Mouse (Mus musculus): ENCODE data around the gene Tcaf2. TPM values are rescaled to one million over a fixed set of nuclear protein-coding genes. Genes with fewer than 3 reads are reported as not detected.

Gene Tcaf2
- polyA plus RNA-seq, 1 experiment from 2014 or later: 2.3 TPM

Other genes starting within 250 kb of the Tcaf2 start
- gene Tas2r143, start 245.0 kb downstream of the Tcaf2 start, polyA plus RNA-seq (2015; fragmentation: Nextera tagmentation; extraction: Ambion mirVana): not detected in 2 replicates
- gene Tas2r135, start 239.8 kb downstream of the Tcaf2 start, polyA plus RNA-seq (2015; fragmentation: Nextera tagmentation; extraction: Ambion mirVana): not detected in 2 replicates
- gene Tas2r126, start 210.7 kb downstream of the Tcaf2 start, polyA plus RNA-seq (2015; fragmentation: Nextera tagmentation; extraction: Ambion mirVana): not detected in 2 replicates
- gene Olfr458, start 180.1 kb downstream of the Tcaf2 start, polyA plus RNA-seq (2015; fragmentation: Nextera tagmentation; extraction: Ambion mirVana): not detected in 2 replicates
- gene Olfr457, start 168.9 kb downstream of the Tcaf2 start, polyA plus RNA-seq (2015; fragmentation: Nextera tagmentation; extraction: Ambion mirVana): not detected in 2 replicates
- not detected in 2 replicates for gene Olfr456, start 158.0 kb downstream of the Tcaf2 start, polyA plus RNA-seq (2015; fragmentation: Nextera tagmentation; extraction: Ambion mirVana)
- not detected in 2 replicates for gene Olfr455, start 97.7 kb downstream of the Tcaf2 start, polyA plus RNA-seq (2015; fragmentation: Nextera tagmentation; extraction: Ambion mirVana)
- gene Tcaf3, start 47.6 kb downstream of the Tcaf2 start, polyA plus RNA-seq (2015; fragmentation: Nextera tagmentation; extraction: Ambion mirVana): not detected in 2 replicates
- 47.9 and 52.2 TPM in 2 replicates for gene Tcaf1, start 64.8 kb upstream of the Tcaf2 start, polyA plus RNA-seq (2015; fragmentation: Nextera tagmentation; extraction: Ambion mirVana)
- gene Olfr453, start 94.1 kb upstream of the Tcaf2 start, polyA plus RNA-seq (2015; fragmentation: Nextera tagmentation; extraction: Ambion mirVana): not detected in 2 replicates
- not detected in 2 replicates for gene Olfr38, start 111.2 kb upstream of the Tcaf2 start, polyA plus RNA-seq (2015; fragmentation: Nextera tagmentation; extraction: Ambion mirVana)
- not detected in 2 replicates for gene Olfr452, start 139.8 kb upstream of the Tcaf2 start, polyA plus RNA-seq (2015; fragmentation: Nextera tagmentation; extraction: Ambion mirVana)
- gene Olfr450, start 166.7 kb upstream of the Tcaf2 start, polyA plus RNA-seq (2015; fragmentation: Nextera tagmentation; extraction: Ambion mirVana): not detected in 2 replicates
- not detected in 2 replicates for gene Olfr449, start 189.1 kb upstream of the Tcaf2 start, polyA plus RNA-seq (2015; fragmentation: Nextera tagmentation; extraction: Ambion mirVana)
- not detected in 2 replicates for gene Olfr448, start 245.2 kb upstream of the Tcaf2 start, polyA plus RNA-seq (2015; fragmentation: Nextera tagmentation; extraction: Ambion mirVana)

Data from heart, embryonic 13.5 days (tissue).